Mouse (Mus musculus): ENCODE results near the gene Ngp. TPM values are rescaled to one million over a fixed set of nuclear protein-coding genes. Genes with fewer than 3 reads are reported as not detected.
A peak's percentile ranks its signal among the peaks of the same experiment; 100 is the strongest.

Gene Ngp
- total RNA-seq, 4 experiments from 2014 or later = not detected

DNA sequence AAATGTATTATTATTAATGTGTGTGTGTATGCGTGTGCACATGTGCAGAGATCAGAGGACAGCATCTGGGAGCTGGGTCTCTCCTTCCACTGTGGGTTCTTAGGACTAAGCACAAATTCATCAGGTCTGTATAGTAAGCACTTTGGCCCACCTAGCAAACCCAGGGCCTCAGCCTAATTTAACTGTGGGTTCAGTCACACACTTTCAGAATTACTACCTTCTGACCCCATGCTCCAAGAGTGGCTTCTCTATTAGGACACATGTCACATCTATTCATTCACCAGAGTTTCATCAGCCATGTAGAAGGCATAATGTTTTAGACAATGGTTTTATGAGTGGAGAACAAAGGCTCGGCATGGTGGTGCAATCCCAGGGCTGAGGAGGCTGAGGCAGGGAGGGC, 13.5 kb downstream of the Ngp start:
- DNase-seq (ENCODE audit: low spot score in 2 of 2) = no peak

- DNase-seq (ENCODE audit: low spot score in 2 of 2) = no peak
Measured at GRCm38 (mm10) chr9:110436041-110436440, 16.5 kb downstream of the Ngp start.

GRCm38 (mm10) chr9:110440049-110440448, 20.5 kb downstream of the Ngp start:
- no peak for DNase-seq (ENCODE audit: low spot score in 2 of 2)

DNA sequence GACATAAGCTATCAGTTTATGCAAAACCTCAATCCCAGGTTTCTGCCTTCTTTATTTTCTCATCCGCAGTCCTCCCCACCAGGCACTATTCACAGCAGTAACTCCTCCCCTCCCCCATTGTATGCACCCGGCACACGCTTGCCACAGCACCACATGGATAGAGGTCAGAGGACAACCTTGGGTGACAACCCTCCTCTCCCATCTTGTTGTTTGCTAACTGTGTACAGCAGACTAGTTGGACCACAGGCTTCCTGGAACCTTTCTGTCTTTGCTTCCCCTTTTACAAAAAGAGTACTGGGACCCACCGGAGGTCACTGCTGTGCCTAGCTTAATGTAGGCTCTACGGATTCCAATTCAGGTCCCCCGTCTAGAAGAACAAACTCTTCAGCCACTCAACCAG, 21.0 kb downstream of the Ngp start:
- no peak for DNase-seq (ENCODE audit: low spot score in 2 of 2)

DNA sequence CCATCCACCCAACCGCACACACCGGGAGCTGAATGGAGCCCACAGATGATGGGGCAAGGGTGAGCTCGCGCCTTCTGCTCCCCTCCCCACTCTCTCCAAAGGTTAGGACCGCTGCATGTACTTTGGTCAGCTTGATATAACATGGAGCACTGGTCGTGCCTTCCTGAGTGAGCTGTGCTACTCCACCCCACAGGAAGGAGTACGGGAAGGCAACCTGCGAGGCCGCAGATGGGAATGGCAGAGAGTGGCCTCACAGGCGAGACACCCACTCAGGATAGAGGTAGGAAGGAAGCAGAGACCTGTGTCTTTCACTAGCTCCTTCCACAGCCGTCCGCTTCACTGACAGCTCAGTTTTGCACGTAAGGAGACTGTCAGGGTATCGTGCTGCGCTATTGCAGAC, 28.8 kb downstream of the Ngp start:
- no peak for DNase-seq (ENCODE audit: low spot score in 2 of 2)

GRCm38 (mm10) chr9:110448857-110449617, 29.5 kb downstream of the Ngp start:
- DNase-seq (ENCODE audit: low spot score in 2 of 2) = peak; percentile 48 to 73

- no peak for DNase-seq (ENCODE audit: low spot score in 2 of 2)
Measured at GRCm38 (mm10) chr9:110452523-110452922, 33.0 kb downstream of the Ngp start.

- DNase-seq (ENCODE audit: low spot score in 2 of 2) = no peak
Measured at GRCm38 (mm10) chr9:110457926-110458325, 38.4 kb downstream of the Ngp start.

- DNase-seq (ENCODE audit: low spot score in 2 of 2) = no peak
Measured at GRCm38 (mm10) chr9:110459145-110459727, 39.7 kb downstream of the Ngp start.

- DNase-seq (ENCODE audit: low spot score in 2 of 2) = no peak
Measured at GRCm38 (mm10) chr9:110460884-110461815, 41.6 kb downstream of the Ngp start.

GRCm38 (mm10) chr9:110462321-110462720, 42.8 kb downstream of the Ngp start:
- DNase-seq (ENCODE audit: low spot score in 2 of 2) = no peak

DNA sequence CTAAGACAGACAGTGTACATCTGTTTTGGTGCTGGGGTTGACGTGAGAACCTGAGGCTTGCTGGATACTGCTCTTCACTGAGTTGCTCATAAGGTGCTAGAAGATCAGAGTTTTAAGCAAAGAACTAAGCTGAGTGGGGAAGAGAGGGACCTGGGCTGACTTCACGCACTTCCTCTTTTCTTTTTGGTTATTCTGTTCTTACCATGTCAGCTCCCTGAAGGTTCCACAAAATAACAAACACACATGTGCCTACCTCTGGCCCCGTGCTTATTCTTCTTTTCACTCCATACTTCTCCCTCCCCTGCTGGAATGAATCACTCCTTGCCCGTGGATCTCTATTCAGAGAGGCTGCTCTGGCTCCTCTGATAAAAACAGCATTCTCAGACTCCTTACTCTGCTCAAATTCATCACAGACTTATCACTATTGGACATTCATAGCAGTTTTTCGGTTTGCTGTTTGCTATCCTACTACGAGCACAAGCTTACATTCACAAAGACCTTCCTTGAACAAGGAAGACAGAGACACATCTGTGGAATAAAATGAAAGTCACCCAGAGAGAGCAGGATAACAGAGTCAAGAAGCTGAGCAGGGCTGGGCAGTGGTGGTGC, 44.5 kb downstream of the Ngp start:
- no peak for DNase-seq (ENCODE audit: low spot score in 2 of 2)

GRCm38 (mm10) chr9:110465336-110465735, 45.8 kb downstream of the Ngp start:
- DNase-seq (ENCODE audit: low spot score in 2 of 2) = no peak

- DNase-seq (ENCODE audit: low spot score in 2 of 2) = no peak
Measured at GRCm38 (mm10) chr9:110466179-110466578, 46.6 kb downstream of the Ngp start.

Other genes with a start within 250 kb of the Ngp start
- under 1 TPM in 2 of 4 experiments, not detected in 2; 0.16 to 0.17 TPM for gene Cspg5, start 176.0 kb upstream of the Ngp start, total RNA-seq (2022)
- gene Elp6, start 114.6 kb upstream of the Ngp start, total RNA-seq (2022) = 1 to 10 TPM; 2.0 to 5.0 (median 2.9) TPM
- gene Scap, start 86.5 kb upstream of the Ngp start, total RNA-seq (2022) = 10 to 100 TPM; 14.2 to 16.6 (median 15.1) TPM
- gene Ptpn23, start 11.5 kb upstream of the Ngp start, total RNA-seq (2022) = 1 to 10 TPM; 7.6 to 9.9 (median 8.4) TPM
- gene Klhl18, start 56.9 kb downstream of the Ngp start, total RNA-seq (2022) = 1 to 10 TPM; 5.2 to 7.9 (median 6.6) TPM
- gene Kif9, start 57.2 kb downstream of the Ngp start, total RNA-seq (2022) = under 1 TPM in 1 of 4 experiments, not detected in 3; 0.12 TPM
- 10 to 100 TPM; 19.6 to 27.3 (median 25.4) TPM for gene Setd2, start 112.8 kb downstream of the Ngp start, total RNA-seq (2022)
- under 1 TPM; 0.27 to 0.88 (median 0.44) TPM for gene Nradd, start 204.7 kb downstream of the Ngp start, total RNA-seq (2022)
- 1 to 10 TPM; 2.1 to 4.2 (median 3.1) TPM for gene Nbeal2, start 234.4 kb downstream of the Ngp start, total RNA-seq (2022)
- 10 to 100 TPM; 38.8 to 53.8 (median 47.0) TPM for gene Ccdc12, start 236.8 kb downstream of the Ngp start, total RNA-seq (2022)

Data from gastrocnemius, adult 8-10 months (tissue).